Comparison of ENCODE assay signal across 8 mouse cellular contexts in the genomic region with DNA sequence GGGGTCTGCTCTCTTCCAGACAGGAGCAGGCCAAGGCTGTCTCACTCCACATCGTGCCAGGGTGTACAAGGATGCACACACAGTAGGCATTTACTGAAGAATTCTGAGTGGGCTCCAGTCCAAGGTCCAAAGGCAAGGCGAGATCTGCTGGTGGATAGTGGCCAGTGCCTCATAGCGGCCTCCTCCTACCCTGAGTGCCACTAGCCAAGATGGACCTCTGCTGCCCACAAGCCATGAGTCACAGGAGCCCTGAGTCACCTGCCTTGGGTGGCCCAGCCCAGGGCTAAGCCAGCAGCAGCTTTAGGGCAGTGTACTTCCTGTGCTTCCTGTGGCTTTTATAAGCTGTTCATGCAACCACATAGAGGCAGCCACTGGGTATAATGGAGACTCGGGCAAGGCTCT. TPM values are rescaled to one million over a fixed set of nuclear protein-coding genes. Genes with fewer than 3 reads are reported as not detected.
DNase-seq lines count a peak whose midpoint lies in the region; ATAC-seq lines count a peak whose summit lies in the region.

No protein-coding gene starts in this region.

- no peak overlapping the region for H3K9ac ChIP-seq in hindbrain, embryonic 15.5 days
- no peak overlapping the region for H3K9ac ChIP-seq in forebrain, embryonic 15.5 days (replicated peaks)
- no peak overlapping the region for H3K9ac ChIP-seq in lung, embryonic 15.5 days

- WGBS in hindbrain, embryonic 15.5 days, result 47% methylated on average over 4 of the region's 4 CpGs
- WGBS in hindbrain, embryonic 10.5 days, result 64% methylated on average over 4 of the region's 4 CpGs
- WGBS in forebrain, embryonic 15.5 days, result 43% methylated on average over 4 of the region's 4 CpGs
- 55% methylated on average over 4 of the region's 4 CpGs for WGBS in lung, embryonic 15.5 days

- H3K27me3 ChIP-seq in hindbrain, embryonic 15.5 days, result peaks cover 7% of the 10 kb centered on the region; the same call in 1 of the 2 replicates
- H3K27me3 ChIP-seq in hindbrain, embryonic 10.5 days (ENCODE audit: insufficient read depth, poor library complexity, severe bottlenecking), result peaks cover 44% of the 10 kb centered on the region
- H3K27me3 ChIP-seq in forebrain, embryonic 15.5 days, result no peaks in the 10 kb centered on the region
- no peaks in the 10 kb centered on the region for H3K27me3 ChIP-seq in lung, embryonic 15.5 days

- peak overlapping the region; percentile 40 for H3K27ac ChIP-seq in hindbrain, embryonic 15.5 days (replicated peaks)
- no peak overlapping the region; the same call in 1 of the 2 replicates for H3K27ac ChIP-seq in hindbrain, embryonic 10.5 days
- H3K27ac ChIP-seq in forebrain, embryonic 15.5 days (replicated peaks), result peak overlapping the region; percentile 65
- no peak overlapping the region for H3K27ac ChIP-seq in lung, embryonic 15.5 days

- no peaks in the 10 kb centered on the region for H3K9me3 ChIP-seq in hindbrain, embryonic 15.5 days
- no peaks in the 10 kb centered on the region for H3K9me3 ChIP-seq in hindbrain, embryonic 10.5 days
- H3K9me3 ChIP-seq in forebrain, embryonic 15.5 days, result no peaks in the 10 kb centered on the region
- no peaks in the 10 kb centered on the region for H3K9me3 ChIP-seq in lung, embryonic 15.5 days

- peak; percentile 16; the same call in 1 of the 2 replicates for ATAC-seq in hindbrain, embryonic 15.5 days (ENCODE audit: low FRiP score, low read depth)
- no peak for ATAC-seq in forebrain, embryonic 15.5 days (replicated peaks)
- ATAC-seq in lung, embryonic 15.5 days (ENCODE audit: borderline replicate concordance, extremely low read depth, low FRiP score, low TSS enrichment), result no peak
- no peak for ATAC-seq in erythroid progenitor cell, adult 5-6 weeks (replicated peaks; ENCODE audit: low FRiP score, poor library complexity, severe bottlenecking)

- H3K36me3 ChIP-seq in hindbrain, embryonic 15.5 days, result no peaks in the 10 kb centered on the region
- no peaks in the 10 kb centered on the region for H3K36me3 ChIP-seq in hindbrain, embryonic 10.5 days
- H3K36me3 ChIP-seq in forebrain, embryonic 15.5 days, result no peaks in the 10 kb centered on the region
- H3K36me3 ChIP-seq in lung, embryonic 15.5 days, result no peaks in the 10 kb centered on the region

- DNase-seq in hindbrain, embryonic 10.5 days (ENCODE audit: low spot score), result no peak
- DNase-seq in B cell, adult 2 months, result peak; percentile 44 to 48
- DNase-seq in adrenal gland, adult 2 months, result peak; percentile 94
- no peak for DNase-seq in thymus, postnatal 10 days (ENCODE audit: low spot score in 2 of 2)

- H3K4me2 ChIP-seq in hindbrain, embryonic 15.5 days, result no peak overlapping the region
- no peak overlapping the region for H3K4me2 ChIP-seq in forebrain, embryonic 15.5 days (replicated peaks)
- H3K4me2 ChIP-seq in lung, embryonic 15.5 days, result peak overlapping the region; percentile 31; the same call in 1 of the 2 replicates

- H3K4me1 ChIP-seq in hindbrain, embryonic 15.5 days (replicated peaks), result peaks cover 42% of the 10 kb centered on the region
- H3K4me1 ChIP-seq in hindbrain, embryonic 10.5 days (replicated peaks), result peaks cover 53% of the 10 kb centered on the region
- H3K4me1 ChIP-seq in forebrain, embryonic 15.5 days, result peaks cover 44% of the 10 kb centered on the region
- peaks cover 30% of the 10 kb centered on the region for H3K4me1 ChIP-seq in lung, embryonic 15.5 days

- H3K4me3 ChIP-seq in hindbrain, embryonic 15.5 days, result no peak overlapping the region
- no peak overlapping the region for H3K4me3 ChIP-seq in hindbrain, embryonic 10.5 days
- H3K4me3 ChIP-seq in forebrain, embryonic 15.5 days, result no peak overlapping the region
- H3K4me3 ChIP-seq in lung, embryonic 15.5 days, result no peak overlapping the region

RNA-seq across cellular contexts. Expression of a gene that starts 2.3 kb away (rescaled TPM):
- polyA plus RNA-seq in hindbrain, embryonic 15.5 days (2015; fragmentation: Nextera tagmentation; extraction: Ambion mirVana), result 33.8 and 37.9 TPM in 2 replicates
- polyA plus RNA-seq in hindbrain, embryonic 10.5 days (2016; fragmentation: Nextera tagmentation; extraction: Ambion mirVana), result 25.8 and 27.4 TPM in 2 replicates
- total RNA-seq in adrenal gland, adult 2 months (2021), result 10 to 100 TPM; 69.7 to 78.1 TPM
- 250 and 286 TPM in 2 replicates for polyA plus RNA-seq in adrenal gland, adult 2 months (2012; rRNA removed)
- polyA plus RNA-seq in forebrain, embryonic 15.5 days (2015; fragmentation: Nextera tagmentation; extraction: Ambion mirVana), result 21.1 and 23.1 TPM in 2 replicates
- polyA plus RNA-seq in lung, embryonic 15.5 days (2015; fragmentation: Nextera tagmentation; extraction: Ambion mirVana), result 47.4 and 52.6 TPM in 2 replicates
- total RNA-seq in erythroid progenitor cell, adult 5-6 weeks (2015; ENCODE audit: low replicate concordance), result 3.2 and 17.6 TPM in 2 replicates
- 2.2 and 3.4 TPM in 2 replicates for total RNA-seq in erythroid progenitor cell, adult 5-6 weeks (2017; ENCODE audit: low replicate concordance)

RNA-seq across cellular contexts. Expression of a gene that starts 26.2 kb away (rescaled TPM):
- 28.2 and 32.3 TPM in 2 replicates for polyA plus RNA-seq in hindbrain, embryonic 15.5 days (2015; fragmentation: Nextera tagmentation; extraction: Ambion mirVana)
- polyA plus RNA-seq in hindbrain, embryonic 10.5 days (2016; fragmentation: Nextera tagmentation; extraction: Ambion mirVana), result 26.3 and 28.3 TPM in 2 replicates
- 10 to 100 TPM; 64.9 to 66.3 TPM for total RNA-seq in adrenal gland, adult 2 months (2021)
- polyA plus RNA-seq in adrenal gland, adult 2 months (2012; rRNA removed), result 184 and 303 TPM in 2 replicates
- 21.1 and 22.0 TPM in 2 replicates for polyA plus RNA-seq in forebrain, embryonic 15.5 days (2015; fragmentation: Nextera tagmentation; extraction: Ambion mirVana)
- polyA plus RNA-seq in lung, embryonic 15.5 days (2015; fragmentation: Nextera tagmentation; extraction: Ambion mirVana), result 44.5 and 45.1 TPM in 2 replicates
- total RNA-seq in erythroid progenitor cell, adult 5-6 weeks (2015; ENCODE audit: low replicate concordance), result 27.2 and 40.7 TPM in 2 replicates
- total RNA-seq in erythroid progenitor cell, adult 5-6 weeks (2017; ENCODE audit: low replicate concordance), result 0.76 and 4.6 TPM in 2 replicates

RNA-seq across cellular contexts. Expression of a gene that starts 35.0 kb away (rescaled TPM):
- polyA plus RNA-seq in hindbrain, embryonic 15.5 days (2015; fragmentation: Nextera tagmentation; extraction: Ambion mirVana), result 0.48 and 0.80 TPM in 2 replicates
- 1.4 and 1.6 TPM in 2 replicates for polyA plus RNA-seq in hindbrain, embryonic 10.5 days (2016; fragmentation: Nextera tagmentation; extraction: Ambion mirVana)
- 10 to 100 TPM in 1 of 2 experiments, under 1 TPM in 1; 0.52 to 10.9 TPM for total RNA-seq in adrenal gland, adult 2 months (2021)
- 5.0 and 143 TPM in 2 replicates for polyA plus RNA-seq in adrenal gland, adult 2 months (2012; rRNA removed)
- 0.68 and 0.98 TPM in 2 replicates for polyA plus RNA-seq in forebrain, embryonic 15.5 days (2015; fragmentation: Nextera tagmentation; extraction: Ambion mirVana)
- 1.5 and 2.2 TPM in 2 replicates for polyA plus RNA-seq in lung, embryonic 15.5 days (2015; fragmentation: Nextera tagmentation; extraction: Ambion mirVana)
- total RNA-seq in erythroid progenitor cell, adult 5-6 weeks (2015; ENCODE audit: low replicate concordance), result 0.84 and 1.4 TPM in 2 replicates
- total RNA-seq in erythroid progenitor cell, adult 5-6 weeks (2017; ENCODE audit: low replicate concordance), result 2.7 and 3.9 TPM in 2 replicates

Comparison
In these comparisons a context has a peak if more than half of its experiments do, and no peak if none do; other contexts are left out.
1. H3K27ac ChIP-seq: peak in hindbrain, embryonic 15.5 days (single experiment) and forebrain, embryonic 15.5 days (single experiment); none in hindbrain, embryonic 10.5 days (single experiment) and lung, embryonic 15.5 days (single experiment).
2. DNase-seq: peak in B cell, adult 2 months (2 of 2) and adrenal gland, adult 2 months (single experiment); none in hindbrain, embryonic 10.5 days (single experiment) and thymus, postnatal 10 days (0 of 2).